Mouse (Mus musculus) MEL (cell line): ENCODE measurements around the gene Gng12. TPM values are rescaled to one million over a fixed set of nuclear protein-coding genes. Genes with fewer than 3 reads are reported as not detected.

Experiments used
- DNase-seq: peaks from one replicate; pipeline ENCODE4 v3.0.0; 2011; ENCODE audit warnings: low read depth, low spot score
- H3K27ac ChIP-seq: 2 replicates; pipeline ENCODE4 v1.5.1; 2012; ENCODE audit warnings: low read depth, mild to moderate bottlenecking, control low read depth, low read length, moderate library complexity; ENCODE audit not compliant: control insufficient read depth
- H3K27me3 ChIP-seq, 2 experiments: fragments of 150-350 bp in 1 of 2; sonication (generic) in 1 of 2; 2 replicates each; pipeline ENCODE4 v1.6.1; 2012; ENCODE audit warnings: low read length in 2 of 2, mild to moderate bottlenecking in 2 of 2, improper control_type of control experiment in 1 of 2, moderate library complexity in 1 of 2; ENCODE audit not compliant: insufficient read depth in 2 of 2, control insufficient read depth in 1 of 2
- H3K36me3 ChIP-seq, 2 experiments: 2 replicates each; pipeline ENCODE4 v1.6.1; 2012 to 2014; ENCODE audit warnings: low read length in 2 of 2, improper control_type of control experiment in 1 of 2, inconsistent platforms in 1 of 2, mild to moderate bottlenecking in 1 of 2; ENCODE audit not compliant: insufficient read depth in 2 of 2, control insufficient read depth in 1 of 2
- H3K4me1 ChIP-seq, 2 experiments: fragments of 150-350 bp in 1 of 2; sonication (generic) in 1 of 2; 2 replicates each; pipeline ENCODE4 v1.6.1; 2012; ENCODE audit warnings: low read length in 2 of 2, improper control_type of control experiment in 1 of 2, mild to moderate bottlenecking in 1 of 2; ENCODE audit not compliant: insufficient read depth in 2 of 2, control insufficient read depth in 1 of 2
- H3K4me3 ChIP-seq, 2 experiments: fragments of 150-350 bp in 1 of 2; sonication (generic) in 1 of 2; 2 replicates each; pipeline ENCODE4 v1.5.1; 2012; ENCODE audit warnings: low read depth in 2 of 2, low read length in 2 of 2, mild to moderate bottlenecking in 2 of 2, moderate library complexity in 2 of 2, control low read depth in 1 of 2, improper control_type of control experiment in 1 of 2; ENCODE audit not compliant: control insufficient read depth in 1 of 2, insufficient read depth in 1 of 2
- H3K79me2 ChIP-seq: 2 replicates; pipeline ENCODE4 v1.6.1; 2012; ENCODE audit warnings: mild to moderate bottlenecking, low read length, moderate library complexity; ENCODE audit not compliant: control insufficient read depth, poor library complexity, insufficient read depth
- H3K9ac ChIP-seq: 2 replicates; pipeline ENCODE4 v1.6.1; 2012; ENCODE audit warnings: low read depth, mild to moderate bottlenecking, control low read depth, low read length, moderate library complexity; ENCODE audit not compliant: control insufficient read depth, poor library complexity, severe bottlenecking
- H3K9me3 ChIP-seq: fragments of 150-350 bp; sonication (generic); replicated peaks from 2 replicates; pipeline ENCODE4 v1.6.1; 2012; ENCODE audit warnings: mild to moderate bottlenecking, low read length, improper control_type of control experiment, moderate library complexity; ENCODE audit not compliant: insufficient read depth
- BHLHE40 ChIP-seq: IDR thresholded peaks from 2 replicates; pipeline ENCODE4 v1.6.1; 2012; ENCODE audit warnings: low read depth, mild to moderate bottlenecking, inconsistent platforms, low read length, improper control_type of control experiment, borderline replicate concordance
- CHD1 ChIP-seq: IDR thresholded peaks from 2 replicates; pipeline ENCODE4 v1.6.1; 2012; ENCODE audit warnings: low read depth, mild to moderate bottlenecking, inconsistent platforms, low read length, improper control_type of control experiment
- CTCF ChIP-seq, 3 experiments: IDR thresholded peaks in 2 of 3; conservative IDR thresholded peaks in 1 of 3; 2 replicates each; pipeline ENCODE4 v1.5.1; 2011 to 2012; ENCODE audit warnings: low read length in 3 of 3, low read depth in 2 of 3, mild to moderate bottlenecking in 2 of 3, improper control_type of control experiment in 1 of 3, inconsistent platforms in 1 of 3, mixed read lengths in 1 of 3, moderate library complexity in 1 of 3; ENCODE audit not compliant: control insufficient read depth in 1 of 3, insufficient read depth in 1 of 3, poor library complexity in 1 of 3, severe bottlenecking in 1 of 3
- E2F4 ChIP-seq: IDR thresholded peaks from 2 replicates; pipeline ENCODE4 v1.6.1; 2011; ENCODE audit warnings: low read depth, low read length, improper control_type of control experiment, borderline replicate concordance
- EP300 ChIP-seq, 2 experiments: IDR thresholded peaks; 2 replicates each; pipeline ENCODE4 v1.6.1; 2011; ENCODE audit warnings: improper control_type of control experiment in 2 of 2, low read length in 2 of 2, low read depth in 1 of 2, mild to moderate bottlenecking in 1 of 2
- ETS1 ChIP-seq: IDR thresholded peaks from 2 replicates; pipeline ENCODE4 v1.6.1; 2012; ENCODE audit warnings: low read depth, mild to moderate bottlenecking, inconsistent platforms, low read length, improper control_type of control experiment, moderate library complexity
- GABPA ChIP-seq: IDR thresholded peaks from 2 replicates; pipeline ENCODE4 v1.6.1; 2012; ENCODE audit warnings: low read depth, mild to moderate bottlenecking, inconsistent platforms, low read length, improper control_type of control experiment, moderate library complexity
- JUND ChIP-seq: IDR thresholded peaks from 2 replicates; pipeline ENCODE4 v1.6.1; 2011; ENCODE audit warnings: low read depth, mild to moderate bottlenecking, improper control_type of control experiment, low read length
- KAT2A ChIP-seq: conservative IDR thresholded peaks from 2 replicates; pipeline ENCODE4 v1.6.1; 2012; ENCODE audit warnings: low read depth, low read length, improper control_type of control experiment, inconsistent platforms
- MAFK ChIP-seq: IDR thresholded peaks from 2 replicates; pipeline ENCODE4 v1.6.1; 2011; ENCODE audit warnings: low read depth, mild to moderate bottlenecking, low read length, improper control_type of control experiment, borderline replicate concordance
- MAX ChIP-seq: IDR thresholded peaks from 2 replicates; pipeline ENCODE4 v1.6.1; 2011; ENCODE audit warnings: low read length, improper control_type of control experiment
- MAZ ChIP-seq: IDR thresholded peaks from 2 replicates; pipeline ENCODE4 v1.6.1; 2012; ENCODE audit warnings: low read depth, mild to moderate bottlenecking, inconsistent platforms, low read length, improper control_type of control experiment
- MEF2A ChIP-seq: IDR thresholded peaks from 2 replicates; pipeline ENCODE4 v1.6.1; 2014; ENCODE audit warnings: low read depth, mild to moderate bottlenecking, inconsistent platforms, low read length, improper control_type of control experiment; ENCODE audit not compliant: poor library complexity, insufficient replicate concordance, severe bottlenecking; ENCODE audit errors: extremely low read depth
- MXI1 ChIP-seq: IDR thresholded peaks from 2 replicates; pipeline ENCODE4 v1.6.1; 2011; ENCODE audit warnings: mild to moderate bottlenecking, low read depth, low read length, improper control_type of control experiment
- MYB ChIP-seq: IDR thresholded peaks from 2 replicates; pipeline ENCODE4 v1.6.1; 2011; ENCODE audit warnings: mild to moderate bottlenecking, low read depth, low read length, improper control_type of control experiment
- MYC ChIP-seq: IDR thresholded peaks from 2 replicates; pipeline ENCODE4 v1.6.1; 2011; ENCODE audit warnings: low read depth, mild to moderate bottlenecking, low read length, improper control_type of control experiment, moderate library complexity
- NELFE ChIP-seq: IDR thresholded peaks from 2 replicates; pipeline ENCODE4 v1.6.1; 2011; ENCODE audit warnings: low read depth, low read length, improper control_type of control experiment
- NRF1 ChIP-seq: IDR thresholded peaks from 2 replicates; pipeline ENCODE4 v1.6.1; 2014; ENCODE audit warnings: low read depth, mild to moderate bottlenecking, inconsistent platforms, low read length, improper control_type of control experiment, moderate library complexity; ENCODE audit not compliant: poor library complexity, insufficient read depth, severe bottlenecking
- POLR2A ChIP-seq, 2 experiments: IDR thresholded peaks; 2 replicates each; pipeline ENCODE4 v1.6.1; 2011 to 2012; ENCODE audit warnings: low read length in 2 of 2, mild to moderate bottlenecking in 2 of 2, control low read depth in 1 of 2, improper control_type of control experiment in 1 of 2, low read depth in 1 of 2, moderate library complexity in 1 of 2; ENCODE audit not compliant: control insufficient read depth in 1 of 2, insufficient read depth in 1 of 2, poor library complexity in 1 of 2
- POLR2AphosphoS2 ChIP-seq: IDR thresholded peaks from 2 replicates; pipeline ENCODE4 v1.6.1; 2011; ENCODE audit warnings: low read length, improper control_type of control experiment
- POLR2AphosphoS5 ChIP-seq: IDR thresholded peaks from 2 replicates; pipeline ENCODE4 v1.6.1; 2012; ENCODE audit warnings: low read depth, borderline replicate concordance, mild to moderate bottlenecking, inconsistent platforms, low read length, moderate library complexity, mixed read lengths
- RAD21 ChIP-seq: IDR thresholded peaks from 2 replicates; pipeline ENCODE4 v1.6.1; 2011; ENCODE audit warnings: mild to moderate bottlenecking, low read depth, low read length, improper control_type of control experiment
- RCOR1 ChIP-seq: IDR thresholded peaks from 2 replicates; pipeline ENCODE4 v1.6.1; 2012; ENCODE audit warnings: low read depth, mild to moderate bottlenecking, inconsistent platforms, low read length, improper control_type of control experiment
- SIN3A ChIP-seq: IDR thresholded peaks from 2 replicates; pipeline ENCODE4 v1.6.1; 2012; ENCODE audit warnings: low read length, improper control_type of control experiment, inconsistent platforms
- SMC3 ChIP-seq: IDR thresholded peaks from 2 replicates; pipeline ENCODE4 v1.6.1; 2011; ENCODE audit warnings: low read depth, low read length, improper control_type of control experiment
- TBP ChIP-seq: IDR thresholded peaks from 2 replicates; pipeline ENCODE4 v1.8.0; 2011; ENCODE audit warnings: low read depth, low read length, improper control_type of control experiment
- TCF12 ChIP-seq: IDR thresholded peaks from 2 replicates; pipeline ENCODE4 v1.6.1; 2014; ENCODE audit warnings: low read depth, mild to moderate bottlenecking, inconsistent platforms, low read length, improper control_type of control experiment, moderate library complexity
- UBTF ChIP-seq: IDR thresholded peaks from 2 replicates; pipeline ENCODE4 v1.6.1; 2012; ENCODE audit warnings: low read depth, mild to moderate bottlenecking, inconsistent platforms, low read length, improper control_type of control experiment, moderate library complexity, borderline replicate concordance; ENCODE audit not compliant: insufficient read depth
- USF1 ChIP-seq: IDR thresholded peaks from 2 replicates; pipeline ENCODE4 v1.6.1; 2014; ENCODE audit warnings: low read depth, mild to moderate bottlenecking, inconsistent platforms, low read length, improper control_type of control experiment, moderate library complexity
- USF2 ChIP-seq, 2 experiments: IDR thresholded peaks; 2 replicates each; pipeline ENCODE4 v1.6.1; 2011 to 2012; ENCODE audit warnings: improper control_type of control experiment in 2 of 2, low read length in 2 of 2, borderline replicate concordance in 1 of 2, inconsistent platforms in 1 of 2, low read depth in 1 of 2, mild to moderate bottlenecking in 1 of 2; ENCODE audit not compliant: insufficient read depth in 1 of 2
- ZC3H11A ChIP-seq: IDR thresholded peaks from 2 replicates; pipeline ENCODE4 v1.6.1; 2012; ENCODE audit warnings: low read depth, mild to moderate bottlenecking, inconsistent platforms, low read length, improper control_type of control experiment
- ZKSCAN1 ChIP-seq: IDR thresholded peaks from 2 replicates; pipeline ENCODE4 v1.6.1; 2012; ENCODE audit warnings: low read depth, mild to moderate bottlenecking, inconsistent platforms, low read length, improper control_type of control experiment, moderate library complexity
- ZMIZ1 ChIP-seq: IDR thresholded peaks from 2 replicates; pipeline ENCODE4 v1.6.1; 2012; ENCODE audit warnings: low read depth, mild to moderate bottlenecking, inconsistent platforms, low read length, improper control_type of control experiment, moderate library complexity
- ZNF384 ChIP-seq: IDR thresholded peaks from 2 replicates; pipeline ENCODE4 v1.6.1; 2012; ENCODE audit warnings: low read depth, mild to moderate bottlenecking, inconsistent platforms, low read length, improper control_type of control experiment
- polyA plus RNA-seq, 2 experiments: library from polyadenylated mRNA; stranded (reverse) in 1 of 2; unstranded in 1 of 2; fragments of >175 nt in 1 of 2; fragments of >200 nt in 1 of 2; gene quantifications; 2 replicates each; pipeline versions ENCODE4 v1.2.1 to v1.2.4; 2012; ENCODE audit warnings: low replicate concordance in 2 of 2, low read depth in 1 of 2; ENCODE audit not compliant: insufficient read length in 2 of 2, insufficient read depth in 1 of 2, missing spikeins in 1 of 2
- total RNA-seq: library from RNA; depleted of rRNA; stranded (reverse); fragments of 300-350 nt; gene quantifications from 2 replicates; pipeline ENCODE4 v1.2.3, GENCODE M21; 2012

Gene Gng12
- total and polyA plus RNA-seq, 3 experiments, result 16.8 to 44.0 TPM; not detected in 1

- Histone ChIP-seq H3K4me3 (peak overlapping the region; percentile 40 to 83), H3K4me1 (peaks cover 14 to 15% of the 10 kb centered on the region in 2 experiments)
- peak; percentile 95 for TF ChIP-seq TCF12
- TF ChIP-seq EP300 (IDR thresholded peaks at IDR 0.05; ENCODE audit: low read depth in 1 of 2, low read length in 2 of 2), result peak; percentile 93 to 94
- TF ChIP-seq MYB, result peak; percentile 24; the same call in 1 of the 2 replicates
- no peak for TF ChIP-seq NRF1
- TF ChIP-seq E2F4, result no peak
- no peak; the same call in 1 of the 2 replicates for TF ChIP-seq MAX
- no peak for TF ChIP-seq MXI1
- peak; percentile 23 to 62; a peak in 1 of 4 replicates for TF ChIP-seq POLR2A (IDR thresholded peaks at IDR 0.05; ENCODE audit: control insufficient read depth in 1 of 2, insufficient read depth in 1 of 2, low read depth in 1 of 2, low read length in 2 of 2, poor library complexity in 1 of 2)
- peak; percentile 83; the same call in 1 of the 2 replicates for TF ChIP-seq POLR2AphosphoS2
- peak; percentile 86 for TF ChIP-seq SIN3A
- TF ChIP-seq ETS1, result peak; percentile 97
- no peak; the same call in 1 of the 2 replicates for TF ChIP-seq KAT2A
- TF ChIP-seq RCOR1, result peak; percentile 61; the same call in 1 of the 2 replicates
- peak; percentile 91; the same call in 1 of the 2 replicates for TF ChIP-seq CHD1
- TF ChIP-seq MAFK, result peak; percentile 21; the same call in 1 of the 2 replicates
- TF ChIP-seq ZNF384, result peak; percentile 55; the same call in 1 of the 2 replicates
- TF ChIP-seq MYC, result peak; percentile 62; the same call in 1 of the 2 replicates
- no peak for TF ChIP-seq GABPA
- peak; percentile 12; the same call in 1 of the 2 replicates for TF ChIP-seq BHLHE40
- 0 out of 2 replicates have a peak, but pooled peaks have one; percentile 40 for TF ChIP-seq JUND
- TF ChIP-seq MEF2A, result no peak
- peak; percentile 6; the same call in 1 of the 2 replicates for TF ChIP-seq SMC3
- TF ChIP-seq POLR2AphosphoS5, result peak; percentile 82; the same call in 1 of the 2 replicates
- no peak for TF ChIP-seq USF2 (IDR thresholded peaks at IDR 0.05; ENCODE audit: borderline replicate concordance in 1 of 2, insufficient read depth in 1 of 2, low read depth in 1 of 2, low read length in 2 of 2)
- peak; percentile 80 for TF ChIP-seq ZMIZ1
- TF ChIP-seq UBTF, result no peak
- no peak for TF ChIP-seq ZC3H11A
- TF ChIP-seq MAZ, result peak; percentile 87
- TF ChIP-seq NELFE, result peak; percentile 24; the same call in 1 of the 2 replicates
- TF ChIP-seq ZKSCAN1, result no peak
- no peak for TF ChIP-seq RAD21
- TF ChIP-seq CTCF (IDR thresholded peaks at IDR 0.05 in 2 of 3, conservative IDR thresholded peaks at IDR 0.05 in 1 of 3; ENCODE audit: control insufficient read depth in 1 of 3, insufficient read depth in 1 of 3, low read depth in 2 of 3, low read length in 3 of 3, poor library complexity in 1 of 3, severe bottlenecking in 1 of 3), result no peak
- peak; percentile 69 for TF ChIP-seq TBP
- TF ChIP-seq USF1, result no peak
Observed at GRCm38 (mm10) chr6:67034331-67035130, 138.3 kb downstream of the Gng12 start.

More at GRCm38 (mm10) chr6:67034331-67035130, 138.3 kb downstream of the Gng12 start:
- no peaks in the 10 kb centered on the region for H3K27me3 ChIP-seq
- H3K36me3 ChIP-seq, result peaks cover 4 to 23% of the 10 kb centered on the region in 2 experiments
- H3K9me3 ChIP-seq, result no peaks in the 10 kb centered on the region
- peak; percentile 94 for DNase-seq
- H3K27ac ChIP-seq, result peak overlapping the region; percentile 98
- peak overlapping the region; percentile 68 for H3K9ac ChIP-seq
- peaks cover 16% of the 10 kb centered on the region for H3K79me2 ChIP-seq
